ENCODE assay signal across 15 mouse cellular contexts in genomic region chr12:82069621-82070020, GRCm38 (mm10).
"Had no signal": no experiment of that assay in that cellular context is flagged by ENCODE, and none has a peak within 500 bp of the region (broad histone marks: within the 10 kb centered on the region; RNA-seq: fewer than 3 reads in every experiment).

No protein-coding gene starts in this region.

- H3K27ac ChIP-seq: kidney, embryonic 15.5 days; limb, embryonic 10.5 days; midbrain, embryonic 10.5 days; neural tube, embryonic 15.5 days; stomach, embryonic 15.5 days had no signal

- ATAC-seq: intestine, embryonic 16.5 days had no signal

- DNase-seq: kidney, adult 2 months; kidney, postnatal 14 days; lung, embryonic 14.5 days; lung, postnatal 10 days; lung, postnatal 4 days; midbrain, embryonic 14.5 days; thymus, adult 2 months; thymus, postnatal 25 days had no signal

- H3K4me3 ChIP-seq: kidney, embryonic 15.5 days; limb, embryonic 10.5 days; midbrain, embryonic 10.5 days; myocyte; neural tube, embryonic 15.5 days; stomach, embryonic 15.5 days had no signal
